In genomic region chr6:91157237-91157570, GRCm38 (mm10) we compare ENCODE assay signal across 8 mouse cellular contexts. TPM values are rescaled to one million over a fixed set of nuclear protein-coding genes. Genes with fewer than 3 reads are reported as not detected.
A peak's percentile ranks its signal among the peaks of the same experiment; 100 is the strongest.
DNase-seq lines count a peak whose midpoint lies in the region; ATAC-seq lines count a peak whose summit lies in the region.

No protein-coding gene starts in this region.

- DNase-seq in cerebellum, adult 8-10 months = peak; percentile 53
- no peak for DNase-seq in cerebellum, postnatal 36 days
- no peak for DNase-seq in cerebellum, adult 9-11 months
- no peak for DNase-seq in urinary bladder, postnatal 25 days (ENCODE audit: low spot score)

- no peaks in the 10 kb centered on the region for H3K36me3 ChIP-seq in megakaryocyte, embryonic 14.5 days (replicated peaks; ENCODE audit: low read length)
- H3K36me3 ChIP-seq in limb, embryonic 13.5 days = peaks cover under 1% of the 10 kb centered on the region; the same call in 1 of the 2 replicates
- H3K36me3 ChIP-seq in stomach, embryonic 15.5 days = 0 out of 2 replicates have a peak, but pooled peaks cover 2% of the 10 kb centered on the region

- WGBS in limb, embryonic 13.5 days = 23% methylated on average over 6 of the region's 6 CpGs
- 33% methylated on average over 6 of the region's 6 CpGs for WGBS in stomach, embryonic 15.5 days

- peaks cover 81% of the 10 kb centered on the region for H3K27me3 ChIP-seq in megakaryocyte, embryonic 14.5 days (replicated peaks)
- no peaks in the 10 kb centered on the region for H3K27me3 ChIP-seq in limb, embryonic 13.5 days
- no peaks in the 10 kb centered on the region for H3K27me3 ChIP-seq in stomach, embryonic 15.5 days (replicated peaks)

- H3K27ac ChIP-seq in limb, embryonic 13.5 days = peak overlapping the region; percentile 90
- peak overlapping the region; percentile 55 for H3K27ac ChIP-seq in stomach, embryonic 15.5 days

- peak overlapping the region; percentile 77 for H3K4me2 ChIP-seq in limb, embryonic 13.5 days (replicated peaks)
- peak overlapping the region; percentile 83 for H3K4me2 ChIP-seq in stomach, embryonic 15.5 days

- no peaks in the 10 kb centered on the region for H3K9me3 ChIP-seq in megakaryocyte, embryonic 14.5 days
- H3K9me3 ChIP-seq in limb, embryonic 13.5 days = no peaks in the 10 kb centered on the region
- no peaks in the 10 kb centered on the region for H3K9me3 ChIP-seq in stomach, embryonic 15.5 days

- peaks cover 39% of the 10 kb centered on the region for H3K4me1 ChIP-seq in megakaryocyte, embryonic 14.5 days
- H3K4me1 ChIP-seq in limb, embryonic 13.5 days = peaks cover 76% of the 10 kb centered on the region
- peaks cover 21% of the 10 kb centered on the region for H3K4me1 ChIP-seq in stomach, embryonic 15.5 days

- no peak for ATAC-seq in megakaryocyte, adult 5-6 weeks (ENCODE audit: poor library complexity, severe bottlenecking)
- no peak for ATAC-seq in limb, embryonic 13.5 days (ENCODE audit: low FRiP score, low read depth)
- ATAC-seq in stomach, embryonic 15.5 days (ENCODE audit: insufficient read depth, low FRiP score, low read depth) = no peak

- H3K9ac ChIP-seq in limb, embryonic 13.5 days = peak overlapping the region; percentile 81
- H3K9ac ChIP-seq in stomach, embryonic 15.5 days = peak overlapping the region; percentile 49

- peak overlapping the region; percentile 92 for H3K4me3 ChIP-seq in megakaryocyte, embryonic 14.5 days (replicated peaks)
- peak overlapping the region; percentile 67 for H3K4me3 ChIP-seq in limb, embryonic 13.5 days
- peak overlapping the region; percentile 58 for H3K4me3 ChIP-seq in stomach, embryonic 15.5 days (replicated peaks)

RNA-seq across cellular contexts. Expression of gene Hdac11, which starts 0.7 kb away (rescaled TPM):
- polyA plus RNA-seq in megakaryocyte, embryonic 14.5 days (2012; ENCODE audit: insufficient read depth, low replicate concordance) = 0.46 TPM in 1 of 2 replicates, not detected in the other
- total RNA-seq in megakaryocyte, adult 5-6 weeks (2015) = 0.27 and 0.80 TPM in 2 replicates
- total RNA-seq in megakaryocyte, adult 5-6 weeks (2017) = 0.16 and 0.37 TPM in 2 replicates
- 16.1 and 18.6 TPM in 2 replicates for polyA plus RNA-seq in limb, embryonic 13.5 days (2015; fragmentation: Nextera tagmentation; extraction: Ambion mirVana)
- 9.9 and 12.0 TPM in 2 replicates for polyA plus RNA-seq in stomach, embryonic 15.5 days (2015; fragmentation: Nextera tagmentation; extraction: Ambion mirVana)

RNA-seq across cellular contexts. Expression of gene Nup210, which starts 40.6 kb away (rescaled TPM):
- polyA plus RNA-seq in megakaryocyte, embryonic 14.5 days (2012; ENCODE audit: insufficient read depth, low replicate concordance) = 17.0 and 30.7 TPM in 2 replicates
- total RNA-seq in megakaryocyte, adult 5-6 weeks (2015) = 123 and 145 TPM in 2 replicates
- 124 and 148 TPM in 2 replicates for total RNA-seq in megakaryocyte, adult 5-6 weeks (2017)
- polyA plus RNA-seq in limb, embryonic 13.5 days (2015; fragmentation: Nextera tagmentation; extraction: Ambion mirVana) = 6.3 and 7.8 TPM in 2 replicates
- 14.3 and 16.2 TPM in 2 replicates for polyA plus RNA-seq in stomach, embryonic 15.5 days (2015; fragmentation: Nextera tagmentation; extraction: Ambion mirVana)

RNA-seq across cellular contexts. Expression of gene Fbln2, which starts 55.1 kb away (rescaled TPM):
- polyA plus RNA-seq in megakaryocyte, embryonic 14.5 days (2012; ENCODE audit: insufficient read depth, low replicate concordance) = 0.03 TPM in 1 of 2 replicates, not detected in the other
- not detected in 2 replicates for total RNA-seq in megakaryocyte, adult 5-6 weeks (2015)
- not detected in 2 replicates for total RNA-seq in megakaryocyte, adult 5-6 weeks (2017)
- 192 and 196 TPM in 2 replicates for polyA plus RNA-seq in limb, embryonic 13.5 days (2015; fragmentation: Nextera tagmentation; extraction: Ambion mirVana)
- 51.7 and 58.1 TPM in 2 replicates for polyA plus RNA-seq in stomach, embryonic 15.5 days (2015; fragmentation: Nextera tagmentation; extraction: Ambion mirVana)

Comparison
In these comparisons a context has a peak if more than half of its experiments do, and no peak if none do; other contexts are left out.
1. RNA of gene Fbln2, which starts 55.1 kb away (polyA plus RNA-seq): 192 to 196 TPM in limb, embryonic 13.5 days and 51.7 to 58.1 TPM in stomach, embryonic 15.5 days; 0.03 TPM in megakaryocyte, embryonic 14.5 days; every median in the first group is over 10 times any median in the second.
2. Peak in every context shown above with its lines, with median percentiles within 50 percentile points of each other: H3K4me3 ChIP-seq.